Mouse (Mus musculus) olfactory bulb, adult 2 months (tissue): ENCODE measurements at regions not wholly inside any gene's neighbourhood (a gene's known extent, or its start where the extent isn't known, plus 50 kb on each side); places are given as distances from the start of the nearest gene placed in this dataset.

Experiments
- H3K27ac ChIP-seq: fragments of 200-500 bp; 2 replicates; pipeline ENCODE4 v1.5.1; 2012; ENCODE audit warnings: low read depth, low read length; ENCODE audit not compliant: insufficient read depth
- H3K4me1 ChIP-seq: fragments of 200-500 bp; 2 replicates; pipeline ENCODE4 v1.6.1; 2012; ENCODE audit warnings: low read length; ENCODE audit not compliant: control insufficient read depth, insufficient read depth
- H3K4me3 ChIP-seq: fragments of 200-500 bp; 2 replicates; pipeline ENCODE4 v1.5.1; 2012; ENCODE audit warnings: mild to moderate bottlenecking, low read depth, low read length, moderate library complexity; ENCODE audit not compliant: insufficient read depth
- CTCF ChIP-seq: fragments of 200-500 bp; IDR thresholded peaks from 2 replicates; pipeline ENCODE4 v1.5.1; 2012; ENCODE audit warnings: low read depth, mild to moderate bottlenecking, low read length, moderate library complexity; ENCODE audit not compliant: insufficient read depth
- POLR2A ChIP-seq: fragments of 200-500 bp; IDR thresholded peaks from 2 replicates; pipeline ENCODE4 v1.6.1; 2012; ENCODE audit warnings: mild to moderate bottlenecking, low read depth, low read length, moderate library complexity; ENCODE audit not compliant: insufficient read depth
- WGBS: fragments of 180-500 bp; shearing (Covaris S2); methylation state at CpG from one replicate; pipeline ENCODE4 v1.1.7; 2018; 5-methylcytosine and 5-hydroxymethylcytosine counted together

DNA sequence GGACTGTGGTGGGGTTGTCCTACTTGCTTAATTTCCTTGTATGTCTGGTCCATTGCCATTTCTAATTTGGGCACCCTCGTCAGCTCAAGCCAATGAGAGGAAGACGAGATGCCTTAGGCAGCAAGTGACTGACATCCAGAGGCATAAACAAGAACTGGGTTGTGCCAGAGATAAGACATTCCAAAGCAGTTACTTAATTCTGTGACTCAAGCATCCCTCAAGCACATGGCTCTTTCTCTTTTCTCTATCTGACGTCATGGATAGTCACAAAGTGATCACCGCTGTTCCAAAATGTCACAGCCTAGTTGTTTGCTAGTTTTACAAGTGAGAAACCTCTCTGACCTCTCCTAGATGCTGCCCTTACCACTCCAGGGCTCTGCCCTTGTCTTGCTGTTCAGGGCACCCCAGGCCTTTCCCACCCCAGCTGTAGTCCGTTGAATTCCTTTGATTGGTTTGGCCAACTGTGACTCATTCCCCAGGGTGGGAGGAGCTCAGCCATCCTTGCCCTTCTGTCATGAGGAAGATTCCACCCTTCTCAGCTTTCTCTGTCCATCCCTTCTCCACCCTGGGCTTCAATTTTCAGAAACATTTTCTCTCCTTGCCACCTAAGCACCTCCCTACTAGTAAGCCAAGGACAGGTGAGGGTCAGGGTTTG, 78.9 kb downstream of the Chst1 start:
- WGBS = 77% methylated on average over 5 of the region's 5 CpGs
- Histone ChIP-seq H3K27ac (no peak overlapping the region), H3K4me1 (peaks cover 11% of the 10 kb centered on the region), H3K4me3 (no peak overlapping the region)
- TF ChIP-seq CTCF (no peak), POLR2A (no peak)

DNA sequence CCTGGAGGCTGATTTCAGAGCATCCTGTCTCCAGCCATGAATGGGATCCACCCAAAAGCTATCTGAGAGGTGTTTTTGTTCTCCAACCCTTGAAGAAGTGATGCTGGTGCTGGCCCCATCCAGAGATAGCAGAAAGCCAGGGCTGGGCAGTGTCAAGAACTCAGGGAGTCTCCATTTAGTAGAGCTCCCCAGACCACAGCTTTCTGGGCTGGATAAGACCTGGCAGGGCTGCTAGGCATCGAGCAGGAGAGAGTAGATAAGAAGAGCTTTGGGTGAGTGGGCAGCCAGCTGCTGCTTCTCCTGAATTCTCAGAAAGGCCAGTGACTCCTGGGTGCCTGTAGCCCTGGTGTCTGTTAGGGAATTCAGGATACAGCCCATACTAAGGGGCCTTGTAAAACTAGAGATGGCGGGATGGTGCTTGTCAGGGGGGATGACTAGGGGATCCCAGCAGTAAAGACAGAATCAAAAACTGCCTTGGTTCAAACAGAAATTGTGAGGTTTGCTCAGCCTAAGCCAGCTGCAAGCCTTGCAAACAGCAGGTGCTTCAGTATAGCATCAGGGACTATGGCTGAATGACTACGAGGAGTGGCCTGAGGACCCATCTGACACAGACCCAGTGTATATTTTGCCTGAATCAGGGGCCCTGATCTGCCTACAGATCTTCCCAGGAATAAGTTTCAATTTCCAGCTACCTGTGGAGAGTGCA, 79.6 kb downstream of the Chst1 start:
- Histone ChIP-seq H3K27ac (no peak overlapping the region), H3K4me1 (peaks cover 7% of the 10 kb centered on the region), H3K4me3 (no peak overlapping the region)
- 69% methylated on average over 3 of the region's 3 CpGs for WGBS
- no peak for TF ChIP-seq CTCF
- TF ChIP-seq POLR2A = no peak

DNA sequence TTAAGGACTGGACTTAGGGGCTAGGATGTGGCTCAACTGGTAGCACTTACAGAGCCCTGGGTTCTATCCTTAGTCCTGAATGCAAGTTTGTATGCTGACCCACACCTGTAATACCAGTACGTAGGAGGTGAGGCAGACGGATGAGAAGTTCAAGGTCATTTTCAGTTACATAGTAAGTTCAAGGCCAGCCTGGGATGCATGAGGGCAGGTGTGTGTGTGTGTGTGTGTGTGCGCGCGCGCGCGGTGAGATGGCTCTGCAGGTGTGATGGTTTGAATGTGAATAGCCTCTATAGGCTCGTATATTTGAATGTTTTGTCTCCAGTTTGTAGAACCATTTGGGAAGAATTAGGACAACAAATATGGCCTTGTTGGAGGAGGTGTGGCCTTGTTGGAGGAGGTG, 82.7 kb downstream of the Chst1 start:
- Histone ChIP-seq H3K4me3 (no peak overlapping the region), H3K27ac (no peak overlapping the region), H3K4me1 (peaks cover 2% of the 10 kb centered on the region; the same call in 1 of the 2 replicates)
- WGBS = 98% methylated on average over 9 of the region's 9 CpGs
- no peak for TF ChIP-seq POLR2A
- no peak for TF ChIP-seq CTCF

DNA sequence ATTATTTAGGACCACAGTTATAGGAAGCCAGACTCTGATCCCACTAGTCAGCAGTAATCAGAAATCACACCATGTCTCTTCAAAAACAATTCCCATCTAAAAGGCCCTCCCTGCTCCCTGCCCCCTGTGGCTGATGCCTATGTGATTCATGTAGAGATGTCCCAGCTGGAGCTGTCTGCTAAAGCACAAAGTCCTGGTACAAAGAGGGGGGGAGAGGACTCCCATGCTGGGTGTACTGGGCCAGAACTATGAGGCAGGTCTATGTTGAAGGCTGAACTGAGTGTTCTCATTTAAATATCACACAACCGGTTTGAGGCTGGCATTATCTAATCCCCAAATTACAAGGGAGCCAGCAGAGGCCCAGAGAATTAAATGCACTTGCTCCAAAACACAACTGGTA, 88.2 kb downstream of the Chst1 start:
- Histone ChIP-seq H3K4me1 (peaks cover 17% of the 10 kb centered on the region), H3K4me3 (no peak overlapping the region), H3K27ac (peak overlapping the region; percentile 83)
- TF ChIP-seq CTCF (no peak), POLR2A (no peak)
- WGBS = 13% methylated on average over 1 of the region's 1 CpGs

DNA sequence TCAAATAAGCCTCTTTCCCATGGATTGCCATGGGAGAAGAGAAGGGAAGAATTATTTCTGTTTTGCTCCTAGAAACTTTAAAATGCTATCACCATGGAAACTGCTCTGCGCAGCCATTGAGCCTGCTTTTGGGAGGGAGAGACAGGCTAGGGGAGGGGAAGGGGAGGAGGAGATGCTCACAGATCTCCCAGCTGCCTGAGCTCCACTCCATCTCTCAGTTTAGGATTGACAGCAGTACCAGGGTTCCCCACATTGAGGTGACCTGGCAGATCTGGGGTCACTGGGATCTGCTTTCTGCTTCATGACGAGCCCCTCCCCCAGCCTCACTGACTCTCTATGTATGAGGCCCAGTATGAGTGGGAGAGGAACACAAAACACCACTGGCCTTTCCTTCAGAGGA, 89.7 kb downstream of the Chst1 start:
- 17% methylated on average over 2 of the region's 2 CpGs for WGBS
- H3K27ac ChIP-seq = peak overlapping the region; percentile 83
- TF ChIP-seq POLR2A = no peak
- no peak for TF ChIP-seq CTCF
- no peak overlapping the region for H3K4me3 ChIP-seq
- peaks cover 17% of the 10 kb centered on the region for H3K4me1 ChIP-seq

DNA sequence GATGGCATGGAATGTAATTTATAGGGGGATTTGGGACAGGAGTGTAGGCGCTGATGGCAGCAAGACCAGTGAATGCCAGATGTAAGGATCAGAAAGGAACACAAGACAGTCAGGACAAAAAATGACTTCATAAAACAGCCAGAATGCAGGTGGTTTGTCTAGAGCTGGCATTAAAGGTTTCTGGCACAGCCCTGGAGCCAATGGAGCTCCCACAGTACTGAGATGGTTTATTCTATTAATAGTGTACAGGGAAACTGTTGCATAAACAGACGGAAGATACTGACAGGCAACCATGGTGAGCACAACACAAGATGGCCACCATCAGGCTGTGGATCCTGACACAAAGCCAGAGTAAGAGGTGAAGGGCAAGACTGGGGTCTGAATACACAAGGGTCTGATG, 90.8 kb downstream of the Chst1 start:
- Histone ChIP-seq H3K4me1 (peaks cover 19% of the 10 kb centered on the region), H3K27ac (no peak overlapping the region), H3K4me3 (no peak overlapping the region)
- TF ChIP-seq CTCF (no peak), POLR2A (no peak)
- 73% methylated on average over 2 of the region's 2 CpGs for WGBS

DNA sequence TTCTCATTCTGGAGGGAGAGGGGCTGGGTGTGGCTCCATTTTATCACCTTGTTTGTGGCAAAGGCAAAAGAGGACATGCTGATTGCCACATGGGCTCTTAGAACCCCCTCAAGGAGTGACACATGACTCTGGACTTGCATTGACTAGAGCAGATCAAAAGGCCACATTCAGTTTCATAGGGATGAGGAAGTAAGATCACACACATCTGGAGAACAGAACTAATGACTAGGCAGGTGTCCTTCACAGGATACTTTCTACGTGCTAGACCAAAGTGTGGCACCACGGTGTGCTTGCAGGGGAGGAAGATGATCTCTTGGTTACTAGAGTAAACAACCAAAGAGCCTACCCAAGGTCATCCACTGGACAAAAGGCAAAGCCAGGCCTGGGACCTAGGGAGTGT, 91.9 kb downstream of the Chst1 start:
- Histone ChIP-seq H3K4me1 (peaks cover 29% of the 10 kb centered on the region), H3K27ac (no peak overlapping the region), H3K4me3 (no peak overlapping the region)
- TF ChIP-seq CTCF (no peak), POLR2A (no peak)
- WGBS = 88% methylated on average over 2 of the region's 2 CpGs

DNA sequence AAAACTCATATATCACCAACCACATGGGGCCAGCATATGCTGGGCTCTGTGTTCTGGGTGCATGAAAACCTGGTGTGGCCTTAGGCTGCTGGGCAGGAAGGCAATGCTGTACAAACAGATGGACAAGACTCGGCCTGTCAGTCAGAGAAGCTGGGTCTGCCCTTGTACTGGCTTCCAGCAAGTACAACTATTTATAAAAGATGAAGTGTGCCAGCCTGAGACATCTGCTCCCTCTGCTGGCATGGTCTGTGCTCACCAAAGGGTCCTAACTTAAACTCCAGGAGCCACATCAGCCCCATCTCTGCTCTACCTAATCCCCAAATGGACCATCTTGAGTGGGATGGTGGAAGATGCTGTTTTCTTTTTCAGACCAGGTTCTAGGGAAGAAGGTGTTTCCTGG, 93.1 kb downstream of the Chst1 start:
- TF ChIP-seq CTCF (no peak), POLR2A (no peak)
- Histone ChIP-seq H3K27ac (no peak overlapping the region), H3K4me1 (peaks cover 32% of the 10 kb centered on the region), H3K4me3 (no peak overlapping the region)
- 68% methylated on average over 1 of the region's 1 CpGs for WGBS

DNA sequence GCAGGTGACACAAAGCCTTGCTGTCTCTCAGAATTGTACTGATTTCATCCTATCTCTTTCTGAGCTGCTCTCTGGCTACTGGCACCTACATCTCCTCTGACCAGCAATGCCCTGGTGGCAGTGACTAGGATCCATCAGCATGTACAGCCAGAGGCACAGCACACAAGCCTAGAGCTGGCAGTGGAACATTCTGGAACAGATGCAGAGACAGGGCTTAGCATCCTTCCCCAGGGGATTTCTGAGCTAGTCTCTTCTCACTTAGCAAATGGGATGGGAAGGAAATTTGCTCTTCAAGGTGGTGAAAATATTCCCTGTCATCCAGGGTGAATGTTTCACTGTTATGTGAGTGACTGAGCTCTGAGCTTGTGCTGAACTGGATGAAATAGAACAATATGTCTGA, 93.5 kb downstream of the Chst1 start:
- Histone ChIP-seq H3K27ac (no peak overlapping the region), H3K4me3 (no peak overlapping the region), H3K4me1 (peaks cover 31% of the 10 kb centered on the region)
- TF ChIP-seq POLR2A (no peak), CTCF (no peak)
